Mouse (Mus musculus) CH12.LX (cell line): Measurements from ENCODE around the gene Cfap157. TPM values are rescaled to one million over a fixed set of nuclear protein-coding genes. Genes with fewer than 3 reads are reported as not detected.
A peak's percentile ranks its signal among the peaks of the same experiment; 100 is the strongest.

Experiments
- DNase-seq: peaks from one replicate; pipeline ENCODE4 v3.0.0-alpha.2; 2013; ENCODE audit errors: extremely low read depth
- H3K27ac ChIP-seq: 2 replicates; pipeline ENCODE4 v1.5.1; 2012; ENCODE audit warnings: low read depth, mild to moderate bottlenecking, control low read depth, moderate library complexity; ENCODE audit not compliant: insufficient read depth
- H3K27me3 ChIP-seq: replicated peaks from 2 replicates; pipeline ENCODE3; 2012; ENCODE audit warnings: inconsistent platforms
- H3K36me3 ChIP-seq, 2 experiments: replicated peaks in 1 of 2; 2 replicates each; pipeline versions ENCODE3 to v1.6.1; 2012; ENCODE audit warnings: inconsistent platforms in 1 of 2, low read length in 1 of 2, mild to moderate bottlenecking in 1 of 2, mixed read lengths in 1 of 2, moderate library complexity in 1 of 2; ENCODE audit not compliant: control insufficient read depth in 1 of 2, insufficient read depth in 1 of 2
- H3K4me1 ChIP-seq, 2 experiments: 2 replicates each; pipeline ENCODE4 v1.6.1; 2012; ENCODE audit warnings: inconsistent platforms in 1 of 2, moderate library complexity in 1 of 2; ENCODE audit not compliant: insufficient read depth in 2 of 2, control insufficient read depth in 1 of 2
- H3K4me2 ChIP-seq: 2 replicates; pipeline ENCODE4 v1.6.1; 2012; ENCODE audit warnings: low read depth, mild to moderate bottlenecking, control low read depth; ENCODE audit not compliant: poor library complexity, insufficient read depth, severe bottlenecking
- H3K4me3 ChIP-seq, 3 experiments: fragments of 150-350 bp in 1 of 3; sonication (generic) in 1 of 3; replicated peaks in 1 of 3; 2 replicates each; pipeline versions ENCODE3 to v1.5.1; 2011 to 2012; ENCODE audit warnings: low read depth in 2 of 3, low read length in 2 of 3, mild to moderate bottlenecking in 2 of 3, moderate library complexity in 2 of 3, control low read depth in 1 of 3, improper control_type of control experiment in 1 of 3, inconsistent platforms in 1 of 3, mixed read lengths in 1 of 3; ENCODE audit not compliant: poor library complexity in 1 of 3
- H3K79me2 ChIP-seq: replicated peaks from 2 replicates; pipeline ENCODE4 v1.6.1; 2012; ENCODE audit warnings: mild to moderate bottlenecking, moderate library complexity; ENCODE audit not compliant: control insufficient read depth, poor library complexity, insufficient read depth, severe bottlenecking; ENCODE audit errors: extremely low read depth
- H3K9ac ChIP-seq: 2 replicates; pipeline ENCODE4 v1.6.1; 2012; ENCODE audit warnings: low read depth, mild to moderate bottlenecking, control low read depth, moderate library complexity; ENCODE audit not compliant: insufficient read depth
- H3K9me3 ChIP-seq: replicated peaks from 2 replicates; pipeline ENCODE3; 2012; ENCODE audit warnings: low read length, inconsistent platforms, mixed read lengths
- BHLHE40 ChIP-seq: IDR thresholded peaks from 2 replicates; pipeline ENCODE4 v1.6.1; 2011; ENCODE audit warnings: mild to moderate bottlenecking, low read depth, low read length, improper control_type of control experiment
- CHD1 ChIP-seq: IDR thresholded peaks from 2 replicates; pipeline ENCODE4 v1.6.1; 2012; ENCODE audit warnings: low read depth, low read length, improper control_type of control experiment, inconsistent platforms
- ELF1 ChIP-seq: IDR thresholded peaks from 2 replicates; pipeline ENCODE4 v1.6.1; 2014; ENCODE audit warnings: low read depth, mild to moderate bottlenecking, inconsistent platforms, low read length, improper control_type of control experiment
- EP300 ChIP-seq: IDR thresholded peaks from 2 replicates; pipeline ENCODE4 v1.6.1; 2011; ENCODE audit warnings: low read length, improper control_type of control experiment
- GABPA ChIP-seq: IDR thresholded peaks from 2 replicates; pipeline ENCODE4 v1.6.1; 2012; ENCODE audit warnings: low read depth, low read length, improper control_type of control experiment, inconsistent platforms; ENCODE audit not compliant: insufficient replicate concordance
- JUN ChIP-seq: IDR thresholded peaks from 2 replicates; pipeline ENCODE4 v1.6.1; 2011; ENCODE audit warnings: low read depth, mild to moderate bottlenecking, low read length, improper control_type of control experiment, moderate library complexity; ENCODE audit not compliant: insufficient read depth
- MAFK ChIP-seq: IDR thresholded peaks from 2 replicates; pipeline ENCODE4 v1.6.1; 2011; ENCODE audit warnings: low read length, improper control_type of control experiment; ENCODE audit not compliant: insufficient replicate concordance
- MEF2A ChIP-seq: IDR thresholded peaks from 2 replicates; pipeline ENCODE4 v1.6.1; 2014; ENCODE audit warnings: low read depth, mild to moderate bottlenecking, inconsistent platforms, low read length, improper control_type of control experiment, borderline replicate concordance
- MXI1 ChIP-seq: IDR thresholded peaks from 2 replicates; pipeline ENCODE4 v1.6.1; 2011; ENCODE audit warnings: mild to moderate bottlenecking, low read depth, low read length, improper control_type of control experiment
- MYC ChIP-seq: IDR thresholded peaks from 2 replicates; pipeline ENCODE4 v1.6.1; 2011; ENCODE audit warnings: low read depth, mild to moderate bottlenecking, improper control_type of control experiment, low read length
- NELFE ChIP-seq: IDR thresholded peaks from 2 replicates; pipeline ENCODE4 v1.6.1; 2011; ENCODE audit warnings: low read depth, low read length, improper control_type of control experiment
- PAX5 ChIP-seq: IDR thresholded peaks from 2 replicates; pipeline ENCODE4 v1.6.1; 2012; ENCODE audit warnings: low read length, inconsistent platforms, mixed read lengths
- POLR2A ChIP-seq: IDR thresholded peaks from 2 replicates; pipeline ENCODE4 v1.6.1; 2011; ENCODE audit warnings: low read depth, mild to moderate bottlenecking, improper control_type of control experiment, low read length
- POLR2AphosphoS2 ChIP-seq: IDR thresholded peaks from 2 replicates; pipeline ENCODE4 v1.6.1; 2011; ENCODE audit warnings: low read depth, low read length, improper control_type of control experiment
- RCOR1 ChIP-seq: conservative IDR thresholded peaks from 2 replicates; pipeline ENCODE4 v1.6.1; 2012; ENCODE audit warnings: low read depth, mild to moderate bottlenecking, inconsistent platforms, low read length, improper control_type of control experiment
- SIN3A ChIP-seq: IDR thresholded peaks from 2 replicates; pipeline ENCODE4 v1.6.1; 2012; ENCODE audit warnings: low read length, improper control_type of control experiment, inconsistent platforms
- SMC3 ChIP-seq: IDR thresholded peaks from 2 replicates; pipeline ENCODE4 v1.6.1; 2011; ENCODE audit warnings: low read depth, low read length, improper control_type of control experiment
- TBP ChIP-seq: conservative IDR thresholded peaks from 2 replicates; pipeline ENCODE4 v1.6.1; 2011; ENCODE audit warnings: low read depth, low read length, improper control_type of control experiment
- USF2 ChIP-seq: conservative IDR thresholded peaks from 2 replicates; pipeline ENCODE4 v1.6.1; 2011; ENCODE audit warnings: low read depth, low read length, improper control_type of control experiment
- ZKSCAN1 ChIP-seq: IDR thresholded peaks from 2 replicates; pipeline ENCODE4 v1.6.1; 2012; ENCODE audit warnings: low read depth, inconsistent platforms, low read length, improper control_type of control experiment, borderline replicate concordance
- ZMIZ1 ChIP-seq: IDR thresholded peaks from 2 replicates; pipeline ENCODE4 v1.6.1; 2012; ENCODE audit warnings: low read depth, mild to moderate bottlenecking, inconsistent platforms, low read length, improper control_type of control experiment
- ZNF384 ChIP-seq: IDR thresholded peaks from 2 replicates; pipeline ENCODE4 v1.6.1; 2012; ENCODE audit warnings: low read depth, low read length, improper control_type of control experiment, inconsistent platforms
- dilution Hi-C: fragments of 300-500 bp; cut with MboI; formaldehyde crosslinking; loops from 2 replicates; pipeline ENCODE4 v1.14.3; 2020; ENCODE audit warnings: low sequenced_read_pairs; ENCODE audit not compliant: extremely low pct_unique_long_range_greater_than_20kb, extremely low pct_ligation_motif_present
- in situ Hi-C: fragments of 300-500 bp; cut with MboI; formaldehyde crosslinking; loops from 3 replicates; pipeline ENCODE4 v1.14.3; 2019; ENCODE audit warnings: low sequenced_read_pairs, low pct_ligation_motif_present, low pct_unique_long_range_greater_than_20kb, mixed read lengths
- polyA plus RNA-seq: library from polyadenylated mRNA; unstranded; fragments of >175 nt; gene quantifications from 2 replicates; pipeline ENCODE4 v1.2.1, GENCODE M21; 2012; ENCODE audit warnings: low read depth; ENCODE audit not compliant: insufficient read length
- total RNA-seq, 2 experiments: library from RNA; depleted of rRNA; stranded (reverse); fragments of 300-350 nt in 1 of 2; fragments of >200 nt in 1 of 2; gene quantifications; 2 replicates each; pipeline ENCODE4 v1.2.3; 2012 to 2014

The Cfap157 gene
- total and polyA plus RNA-seq, 3 experiments = 0.23 TPM; not detected in 2

DNA sequence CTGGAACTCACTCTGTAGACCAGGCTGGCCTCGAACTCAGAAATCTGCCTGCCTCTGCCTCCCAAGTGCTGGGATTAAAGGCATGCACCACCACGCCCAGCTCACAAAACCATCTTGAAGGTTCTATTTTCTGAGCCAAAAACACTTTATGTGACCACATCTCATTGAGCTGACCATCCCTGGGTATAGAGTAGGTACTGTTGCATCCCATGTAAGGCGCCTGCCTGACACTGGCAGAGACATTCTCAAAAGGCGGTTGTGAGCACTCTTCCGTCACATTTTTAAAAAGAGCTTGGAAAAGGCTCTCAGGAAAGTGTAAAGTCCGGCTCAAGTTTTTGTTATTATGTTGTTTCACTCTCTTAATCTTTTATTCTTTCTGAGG lies 27.6 kb downstream of the Cfap157 start:
- no peaks in the 10 kb centered on the region for H3K9me3 ChIP-seq
- TF ChIP-seq RCOR1 (no peak), POLR2AphosphoS2 (no peak), POLR2A (no peak), SMC3 (no peak), BHLHE40 (no peak), TBP (no peak), GABPA (no peak), ZNF384 (no peak), PAX5 (no peak), JUN (no peak), SIN3A (no peak), ZMIZ1 (no peak), ZKSCAN1 (no peak), ELF1 (no peak), MAFK (no peak), MEF2A (no peak), USF2 (no peak), MXI1 (no peak)
- TF ChIP-seq, all 38 proteins: peak for 0
- dilution Hi-C loops = no loop called here
- Histone ChIP-seq H3K4me1 (peaks cover 0 to 10% of the 10 kb centered on the region in 2 experiments; a peak in 3 of 4 replicates), H3K27ac (no peak overlapping the region), H3K79me2 (no peaks in the 10 kb centered on the region), H3K4me2 (peak overlapping the region; percentile 52; the same call in 1 of the 2 replicates), H3K36me3 (peaks cover 48 to 68% of the 10 kb centered on the region in 2 experiments), H3K4me3 (no peak overlapping the region), H3K9ac (no peak overlapping the region), H3K27me3 (no peaks in the 10 kb centered on the region)
- DNase-seq = no peak
- in situ Hi-C loops = loop anchor here (5.0 kb wide), 2 partner anchors 44 to 124 kb away; partner anchors contain the start of gene Cdk9

GRCm38 (mm10) chr2:32752181-32752580 lies 32.0 kb downstream of the Cfap157 start:
- H3K36me3 ChIP-seq = peaks cover 58 to 78% of the 10 kb centered on the region in 2 experiments
- no peaks in the 10 kb centered on the region for H3K27me3 ChIP-seq
- H3K27ac ChIP-seq = no peak overlapping the region
- no peak overlapping the region for H3K9ac ChIP-seq
- no peak overlapping the region for H3K4me3 ChIP-seq
- TF ChIP-seq MAFK = no peak
- TF ChIP-seq MYC = no peak
- no peak for TF ChIP-seq TBP
- no peak for TF ChIP-seq NELFE
- no peak for TF ChIP-seq SMC3
- TF ChIP-seq GABPA = no peak
- no peak for TF ChIP-seq EP300
- no peak for TF ChIP-seq ZKSCAN1
- TF ChIP-seq CHD1 = no peak
- TF ChIP-seq ZMIZ1 = no peak
- peaks cover 0 to 17% of the 10 kb centered on the region in 2 experiments; a peak in 1 of 4 replicates for H3K4me1 ChIP-seq
- dilution Hi-C loops (no loop called here), in situ Hi-C loops (no loop called here)
- no peaks in the 10 kb centered on the region for H3K79me2 ChIP-seq
- no peak for DNase-seq
- no peak overlapping the region for H3K4me2 ChIP-seq
- no peaks in the 10 kb centered on the region for H3K9me3 ChIP-seq
